Mouse (Mus musculus) kidney, adult 2 months (tissue): ENCODE measurements around the gene Nrip3.

ENCODE experiments used
- CTCF ChIP-seq: fragments of 200-500 bp; conservative IDR thresholded peaks from 2 replicates; pipeline ENCODE4 v1.5.1; 2011; ENCODE audit warnings: low read depth, mild to moderate bottlenecking, control low read depth, low read length, moderate library complexity, mixed read lengths; ENCODE audit not compliant: insufficient read depth, insufficient read length
- POLR2A ChIP-seq: fragments of 200-500 bp; IDR thresholded peaks from one replicate; pipeline ENCODE4 v1.6.1; 2011; ENCODE audit warnings: low read depth, low read length, control low read depth

- TF ChIP-seq CTCF: no peak
- TF ChIP-seq POLR2A: no peak
Measured at GRCm38 (mm10) chr7:109764009-109764408, 17.8 kb downstream of the Nrip3 start.
